Mouse (Mus musculus) testis, adult 2 months (tissue): ENCODE results near the gene Trim26.

Experiments used
- CTCF ChIP-seq: fragments of 200-500 bp; IDR thresholded peaks from 2 replicates; pipeline ENCODE4 v1.5.1; 2012; ENCODE audit warnings: low read depth, mild to moderate bottlenecking, inconsistent platforms, low read length, moderate library complexity; ENCODE audit not compliant: control insufficient read depth, insufficient read depth, insufficient replicate concordance
- POLR2A ChIP-seq: fragments of 200-500 bp; IDR thresholded peaks from 2 replicates; pipeline ENCODE4 v1.6.1; 2012; ENCODE audit warnings: low read depth, mild to moderate bottlenecking, inconsistent platforms, low read length, moderate library complexity; ENCODE audit not compliant: control insufficient read depth

- TF ChIP-seq POLR2A = no peak
- TF ChIP-seq CTCF = peak; percentile 36; the same call in 1 of the 2 replicates
Measured at GRCm38 (mm10) chr17:36824005-36824404, 12.9 kb upstream of the Trim26 start.
